Mouse (Mus musculus) inflammation-experienced regulatory T-cells, adult 16 weeks (primary cell): ENCODE results near the gene Jagn1. TPM values are rescaled to one million over a fixed set of nuclear protein-coding genes. Genes with fewer than 3 reads are reported as not detected.

ENCODE experiments used
- polyA plus RNA-seq: library from polyadenylated mRNA; unstranded; fragments of 100-300 nt; shearing (Covaris generic); gene quantifications from one replicate; pipeline ENCODE4 v1.2.1, GENCODE M21; 2017

The Jagn1 gene
- polyA plus RNA-seq, result 61.7 TPM

GRCm38 (mm10) chr6:113442442-113443090 is at the start of gene Jagn1:
Gene Jagn1, plus strand, starts transcription at chr6:113442569.

GRCm38 (mm10) chr6:113419199-113419587 is 23.2 kb upstream of the Jagn1 start, which contains the start of gene Rpusd3:
Gene Rpusd3, minus strand, starts transcription at chr6:113419340.

DNA sequence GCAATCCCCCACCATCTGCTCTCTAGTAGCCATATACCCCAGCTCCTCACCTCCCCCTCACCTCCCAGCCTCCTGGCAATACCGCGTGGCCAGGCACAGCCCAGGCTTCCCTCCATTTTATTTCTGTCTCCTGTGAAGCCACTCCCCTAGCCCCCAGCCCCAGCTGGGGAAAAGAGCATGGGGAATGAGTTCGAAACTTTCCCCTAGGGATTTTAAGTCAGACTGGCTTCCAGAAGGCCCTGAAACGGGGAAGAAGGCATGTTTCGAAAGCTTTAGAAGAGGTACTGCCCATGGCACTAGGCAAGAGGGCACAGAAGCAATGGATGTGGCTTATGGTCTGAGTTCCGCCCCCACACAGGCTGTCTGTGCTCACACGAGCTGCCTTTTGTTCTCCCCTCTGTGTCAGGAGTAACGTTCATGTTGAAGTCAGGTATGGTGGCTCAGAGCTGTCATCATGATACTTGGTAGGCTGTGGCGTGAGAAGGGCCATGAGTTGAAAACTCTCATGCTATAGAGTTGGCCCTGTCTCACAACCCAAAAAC is 6.6 kb upstream of the Jagn1 start, which contains the start of gene Cidec:
Gene Cidec (minus strand): TSS at position 97 of the 542 bp plus-strand sequence.

DNA sequence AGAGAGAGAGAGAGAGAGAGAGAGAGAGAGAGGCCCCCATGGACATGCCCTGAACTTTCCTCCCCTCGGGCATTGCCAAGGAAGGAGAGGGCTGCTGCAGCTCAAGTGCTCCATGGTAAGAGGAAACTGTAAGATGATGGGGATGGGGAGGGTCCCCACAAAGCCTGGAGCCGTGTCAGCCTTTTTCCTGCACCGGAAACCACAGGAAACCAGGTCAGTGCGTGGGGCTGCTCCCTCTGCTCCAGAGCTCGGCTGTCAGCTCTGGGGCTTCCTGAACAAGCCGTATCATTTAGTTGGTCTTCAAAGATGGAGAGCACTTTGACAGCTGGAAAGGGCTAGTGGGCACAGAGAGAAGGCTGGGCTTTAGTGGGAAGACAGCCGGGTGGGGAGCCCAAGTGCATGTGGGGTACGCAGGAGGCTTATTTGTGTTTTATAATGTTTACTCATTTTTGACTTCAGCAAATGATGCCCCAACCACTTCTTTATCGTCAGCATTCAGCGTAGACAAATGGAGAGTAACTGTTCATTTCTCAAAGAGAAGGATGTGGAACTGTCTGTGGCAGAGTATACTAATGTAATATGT is 15.7 kb downstream of the Jagn1 start, which contains the start of gene Il17re:
Gene Il17re (plus strand): TSS at position 533 of the 583 bp plus-strand sequence.

GRCm38 (mm10) chr6:113471297-113471936 is 29.0 kb downstream of the Jagn1 start, which contains the start of gene Il17rc:
Gene Il17rc, plus strand, starts transcription at chr6:113471427.

DNA sequence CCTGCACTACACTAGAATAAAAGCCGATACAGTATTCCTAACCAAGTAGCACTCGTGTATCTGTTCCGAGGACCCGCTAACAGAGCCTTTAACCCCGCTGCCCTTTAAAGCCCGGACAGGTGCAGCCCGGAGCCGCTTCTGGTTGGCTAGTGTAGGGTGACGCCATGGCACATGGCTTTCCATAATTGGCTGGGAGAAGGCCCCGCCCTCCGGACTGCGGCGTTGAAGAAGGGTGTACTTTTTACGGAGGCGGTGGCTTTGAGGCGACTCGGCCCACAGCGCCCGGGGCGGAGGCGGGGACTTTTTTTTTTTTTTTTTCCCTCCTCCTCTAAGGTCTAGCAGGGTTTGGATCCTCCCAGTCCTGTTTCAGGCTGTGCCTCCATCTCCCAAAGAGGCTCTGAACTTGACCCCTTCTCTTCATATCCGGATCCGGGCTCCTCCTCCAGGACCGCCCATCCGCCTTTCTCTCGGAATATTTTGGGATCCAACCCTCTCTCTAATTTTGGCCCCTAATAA is 40.8 kb downstream of the Jagn1 start, which contains the start of gene Creld1:
Gene Creld1 (plus strand): TSS at position 198 of the 516 bp plus-strand sequence.

Other genes with a start within 250 kb of the Jagn1 start
- gene Lhfpl4, start 247.2 kb upstream of the Jagn1 start, polyA plus RNA-seq, result 0.38 TPM
- 56.2 TPM for gene Mtmr14, start 204.7 kb upstream of the Jagn1 start, polyA plus RNA-seq
- not detected for gene Cpne9, start 160.3 kb upstream of the Jagn1 start, polyA plus RNA-seq
- gene Brpf1, start 135.4 kb upstream of the Jagn1 start, polyA plus RNA-seq, result 54.8 TPM
- 12.3 TPM for gene Ogg1, start 115.6 kb upstream of the Jagn1 start, polyA plus RNA-seq
- gene Camk1, start 98.6 kb upstream of the Jagn1 start, polyA plus RNA-seq, result 5.9 TPM
- gene Tada3, start 64.7 kb upstream of the Jagn1 start, polyA plus RNA-seq, result 70.9 TPM
- gene Arpc4, start 64.5 kb upstream of the Jagn1 start, polyA plus RNA-seq, result 579 TPM
- gene Ttll3, start 53.3 kb upstream of the Jagn1 start, polyA plus RNA-seq, result 16.4 TPM
- gene Rpusd3, start 23.2 kb upstream of the Jagn1 start, polyA plus RNA-seq, result 18.0 TPM
- gene Cidec, start 6.8 kb upstream of the Jagn1 start, polyA plus RNA-seq, result not detected
- 0.29 TPM for gene Il17re, start 15.9 kb downstream of the Jagn1 start, polyA plus RNA-seq
- 0.27 TPM for gene Il17rc, start 28.9 kb downstream of the Jagn1 start, polyA plus RNA-seq
- gene Creld1, start 40.7 kb downstream of the Jagn1 start, polyA plus RNA-seq, result 13.0 TPM
- 0.49 TPM for gene Prrt3, start 59.4 kb downstream of the Jagn1 start, polyA plus RNA-seq
- 110 TPM for gene Emc3, start 89.1 kb downstream of the Jagn1 start, polyA plus RNA-seq
- 3.7 TPM for gene Fancd2, start 89.1 kb downstream of the Jagn1 start, polyA plus RNA-seq
- gene Fancd2os, start 158.1 kb downstream of the Jagn1 start, polyA plus RNA-seq, result not detected
- 261 TPM for gene Brk1, start 162.2 kb downstream of the Jagn1 start, polyA plus RNA-seq
- 48.2 TPM for gene Vhl, start 181.4 kb downstream of the Jagn1 start, polyA plus RNA-seq
- 59.9 TPM for gene Irak2, start 195.9 kb downstream of the Jagn1 start, polyA plus RNA-seq